Mouse (Mus musculus) fat pad, adult 2 months (tissue): ENCODE measurements around the gene Ift46.
"Not testable (repeated sequence)": the region's sequence is repeated elsewhere in the genome, so short reads cannot be mapped to it uniquely, and the experiment has no call there.

Experiments used
- DNase-seq: peaks from one replicate; pipeline ENCODE4 v3.0.0-alpha.2; 2011; ENCODE audit warnings: low read depth, low spot score; ENCODE audit errors: extremely low read depth

The Ift46 gene

DNA sequence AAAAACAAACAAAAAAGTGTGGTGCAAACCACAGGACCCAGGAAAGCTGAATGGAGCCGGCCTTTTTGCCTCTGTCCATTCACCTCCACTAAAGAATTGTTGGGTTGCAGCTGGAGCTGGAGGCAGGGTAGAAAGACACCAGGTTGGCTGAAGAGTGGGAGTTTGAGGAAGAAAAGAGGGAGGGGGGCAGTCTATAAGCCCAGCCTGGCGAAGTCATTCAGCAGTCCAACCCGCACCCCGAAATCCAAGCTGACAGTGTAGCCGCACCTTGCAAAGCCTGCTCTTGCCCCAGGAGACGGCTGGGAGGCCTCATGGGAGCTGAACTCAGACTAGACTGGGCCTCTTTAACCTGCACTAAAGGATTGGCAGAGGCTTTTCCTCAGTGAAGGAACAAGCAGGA is 31.8 kb upstream of the Ift46 start:
- no peak for DNase-seq

DNA sequence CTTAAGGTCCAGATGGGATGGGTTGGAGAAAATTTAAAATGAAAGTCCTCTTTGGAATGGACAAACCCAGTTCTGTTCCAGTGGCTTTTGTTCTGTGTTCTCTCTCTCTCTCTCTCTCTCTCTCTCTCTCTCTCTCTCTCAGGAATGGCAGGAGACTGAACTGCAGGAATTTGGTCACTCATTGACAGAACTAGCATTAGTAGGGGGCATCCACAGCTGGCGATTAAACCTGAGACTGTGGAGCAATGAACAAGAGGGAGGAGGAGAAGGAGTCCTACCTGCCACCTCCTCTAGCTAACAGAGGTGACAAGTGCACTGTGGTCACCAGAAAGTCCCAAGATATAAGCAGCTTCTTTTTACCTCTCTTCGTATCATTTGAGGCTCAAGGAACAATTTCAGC is 31.4 kb upstream of the Ift46 start:
- no peak for DNase-seq

DNA sequence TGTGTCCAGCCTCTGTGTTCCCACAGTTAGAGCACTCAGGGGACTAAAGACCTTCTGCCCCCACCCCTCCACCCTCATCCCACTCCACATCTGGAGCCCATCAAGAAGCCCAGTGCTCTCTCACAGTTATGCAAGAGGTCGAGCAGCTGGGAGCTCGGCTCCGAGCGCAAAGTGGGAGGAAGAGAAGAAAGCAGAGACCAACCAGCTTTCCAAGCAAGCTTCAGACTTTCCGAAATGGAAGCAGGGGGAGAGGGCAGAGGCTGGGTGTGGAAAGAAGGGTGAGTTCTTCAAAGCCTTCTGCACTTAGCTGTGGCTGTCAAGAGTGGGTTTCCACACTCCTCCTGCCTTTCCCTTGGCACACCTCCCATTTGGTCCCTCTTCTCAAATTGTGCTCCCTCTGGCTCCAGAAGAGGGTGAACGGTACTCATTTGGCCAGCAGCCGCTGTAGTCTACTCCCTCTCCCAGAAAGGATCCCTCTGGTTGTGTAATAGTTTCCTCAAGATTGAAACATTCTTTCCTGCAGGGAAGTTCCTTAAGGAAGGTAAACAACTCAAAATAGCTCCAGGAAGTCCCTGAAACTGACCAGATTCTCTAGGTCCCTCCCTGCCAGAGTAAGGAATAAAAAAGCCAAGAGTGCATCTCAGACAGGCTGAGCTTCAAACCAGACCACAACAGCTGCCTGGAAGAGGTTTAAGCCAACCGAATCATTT is 30.3 kb upstream of the Ift46 start:
- no peak for DNase-seq

DNA sequence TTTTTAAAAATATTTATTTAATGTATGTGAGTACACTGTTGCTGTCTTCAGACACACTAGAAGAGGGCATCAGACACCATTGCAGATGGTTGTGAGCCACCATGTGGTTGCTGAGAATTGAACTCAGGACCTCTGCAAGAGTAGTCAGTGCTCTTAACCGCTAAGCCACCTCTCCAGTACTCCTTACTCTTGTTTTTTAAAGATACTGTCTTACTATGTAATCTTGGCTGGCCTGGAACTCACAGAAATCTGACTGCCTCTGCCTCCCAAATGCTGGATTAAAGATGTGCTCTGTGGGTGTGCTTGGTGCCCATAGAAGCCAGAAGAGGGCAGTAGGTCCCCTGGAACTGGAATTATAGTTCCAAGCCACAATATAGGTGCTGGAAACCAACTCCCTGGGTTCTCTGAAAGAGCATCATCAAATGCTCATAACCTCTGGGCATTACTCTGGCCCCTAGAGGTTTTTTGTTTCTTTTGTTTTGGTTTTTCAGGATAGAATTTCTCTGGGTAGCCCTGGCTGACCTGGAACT is 27.0 kb upstream of the Ift46 start:
- DNase-seq, result no peak

DNA sequence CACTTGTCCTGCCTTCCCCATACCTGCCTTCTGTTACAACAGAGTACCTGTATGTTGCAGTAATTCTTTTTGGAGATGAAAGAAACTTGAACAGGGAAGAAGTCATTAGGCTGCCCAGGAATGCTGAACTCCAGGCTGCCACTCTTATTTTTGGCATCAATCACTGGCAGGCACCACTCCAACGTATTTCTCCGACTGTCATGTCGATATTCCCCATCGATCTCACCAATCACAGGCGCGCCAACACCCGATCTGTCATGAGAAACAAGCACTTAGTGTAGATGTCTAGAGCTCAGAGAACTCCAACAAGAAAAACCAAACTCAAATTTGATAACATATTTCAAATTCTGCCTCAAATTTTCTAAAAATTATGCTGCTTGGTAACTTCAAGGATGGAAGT is 22.3 kb upstream of the Ift46 start:
- no peak for DNase-seq

DNA sequence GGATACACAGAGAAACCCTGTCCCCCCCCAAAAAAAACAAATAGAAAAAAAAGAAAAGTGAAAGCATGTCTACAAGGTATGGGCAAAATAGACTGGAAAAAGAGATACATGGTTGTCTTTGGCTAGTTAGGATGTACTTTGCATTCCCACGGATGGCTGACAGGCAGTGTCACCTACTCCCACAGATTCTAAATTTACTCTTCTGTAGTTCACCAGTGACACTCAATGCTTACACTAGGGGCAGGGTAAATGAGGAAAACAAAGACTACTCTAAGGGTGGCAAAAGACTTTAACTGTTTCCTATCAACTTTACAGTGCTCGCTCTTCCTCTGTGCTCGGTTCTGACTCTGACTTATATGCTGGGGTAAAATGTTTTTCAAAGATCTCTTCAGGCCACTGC is 21.0 kb upstream of the Ift46 start:
- no peak for DNase-seq

DNA sequence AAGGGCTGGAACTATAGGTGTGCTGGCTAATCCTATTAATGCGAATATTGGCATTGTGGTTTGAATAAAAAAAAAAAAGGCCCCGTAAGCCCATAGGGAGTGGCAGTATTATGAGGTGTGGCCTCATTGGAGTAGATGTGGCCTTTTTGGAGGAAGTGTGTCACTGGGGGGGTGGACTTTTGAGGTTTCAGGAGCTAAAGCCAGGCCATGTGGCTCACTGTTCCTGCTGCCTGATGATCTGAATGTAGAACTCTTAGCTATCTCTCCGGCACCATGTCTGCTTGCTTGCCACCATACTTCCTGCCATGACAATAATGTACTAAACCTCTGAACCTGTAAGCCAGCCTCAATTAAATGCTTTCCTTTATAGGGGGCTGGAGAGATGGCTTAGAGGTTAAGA is 20.4 kb upstream of the Ift46 start:
- no peak for DNase-seq

DNA sequence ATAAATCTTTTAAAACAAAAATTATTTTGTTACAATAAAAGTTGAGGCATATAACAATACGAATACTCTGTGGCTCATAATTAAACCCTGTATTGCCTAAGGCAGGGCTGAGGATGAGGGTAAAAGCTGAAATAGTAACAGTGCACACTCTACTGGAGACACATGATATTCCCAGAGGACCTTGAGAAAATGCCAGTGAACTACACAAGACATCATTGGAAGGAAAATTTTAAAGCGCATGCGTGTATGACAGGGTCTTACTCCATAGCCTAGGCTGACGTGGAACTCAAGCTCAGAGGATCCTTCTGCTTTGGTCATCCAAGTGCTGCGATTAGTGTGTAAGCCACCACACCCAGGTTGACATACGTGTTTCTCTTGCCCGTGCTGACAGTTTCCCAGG is 19.2 kb upstream of the Ift46 start:
- DNase-seq, result no peak

DNA sequence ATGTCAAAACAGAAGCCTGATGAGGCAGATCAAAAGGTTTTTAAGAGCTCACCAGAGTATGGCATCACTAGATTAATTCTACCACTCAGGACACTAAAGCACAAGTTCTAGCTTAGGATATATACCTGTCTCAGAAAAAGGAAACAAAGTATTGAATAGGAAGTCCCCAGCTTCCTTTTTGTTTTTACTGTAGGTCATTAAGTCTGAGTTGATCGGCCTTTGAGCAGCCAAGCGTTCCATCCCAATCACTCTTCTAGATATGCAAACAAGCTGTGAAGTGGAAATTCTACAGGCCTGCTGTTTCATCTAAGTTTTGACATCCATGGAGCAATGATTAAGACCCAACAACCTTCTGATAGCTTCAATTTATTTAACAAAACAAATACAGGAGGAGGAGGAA is 6.8 kb upstream of the Ift46 start:
- DNase-seq, result no peak

DNA sequence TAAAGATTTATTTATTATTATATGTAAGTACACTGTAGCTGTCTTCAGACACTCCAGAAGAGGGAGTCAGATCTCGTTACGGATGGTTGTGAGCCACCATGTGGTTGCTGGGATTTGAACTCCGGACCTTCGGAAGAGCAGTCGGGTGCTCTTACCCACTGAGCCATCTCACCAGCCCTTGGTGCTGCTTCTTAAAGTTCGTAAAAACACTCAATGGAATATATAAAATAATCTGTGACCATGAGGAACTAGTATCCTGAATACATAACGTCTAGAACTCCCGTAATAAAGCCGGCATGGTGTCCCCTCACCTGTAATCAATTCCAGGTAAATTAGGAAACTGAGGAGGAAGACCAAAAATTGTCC is 304 bp downstream of the Ift46 start:
- not testable (repeated sequence) for DNase-seq

DNA sequence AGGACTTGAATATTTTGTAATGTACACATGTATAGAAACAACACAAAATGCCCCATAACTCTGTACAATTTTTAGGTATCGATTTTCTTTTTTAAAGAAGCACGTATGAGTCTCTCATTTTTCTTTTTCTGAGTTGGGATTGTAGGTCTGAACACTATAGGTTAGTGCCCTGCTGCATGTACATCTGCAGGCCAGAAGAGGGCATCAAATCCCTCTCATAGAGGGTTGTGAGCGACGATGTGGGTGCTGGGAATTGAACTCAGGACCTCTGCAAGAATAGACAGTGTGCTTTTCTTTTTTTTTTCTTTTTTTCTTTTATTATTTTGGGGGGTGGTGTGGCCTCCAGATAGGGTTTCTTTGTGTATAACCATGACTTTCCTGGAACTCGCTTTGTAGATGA is 3.7 kb downstream of the Ift46 start:
- no peak for DNase-seq

DNA sequence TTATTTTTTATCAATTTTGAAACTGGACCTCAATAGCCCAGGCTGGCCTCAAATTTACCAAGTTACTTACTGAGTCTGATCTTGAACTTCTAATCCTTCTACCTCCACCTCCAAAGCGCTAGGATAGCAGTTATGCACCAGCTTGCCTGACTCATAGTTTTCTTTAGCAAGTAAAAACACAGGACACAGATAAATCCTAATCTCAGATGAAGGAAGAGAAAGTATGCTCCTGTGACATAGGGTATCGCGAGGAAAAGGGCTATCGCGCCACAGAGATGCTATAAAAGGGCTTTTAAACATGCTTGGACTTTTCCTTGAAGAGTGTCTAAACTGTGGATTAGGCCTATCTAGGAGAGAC is 4.7 kb downstream of the Ift46 start:
- no peak for DNase-seq

DNA sequence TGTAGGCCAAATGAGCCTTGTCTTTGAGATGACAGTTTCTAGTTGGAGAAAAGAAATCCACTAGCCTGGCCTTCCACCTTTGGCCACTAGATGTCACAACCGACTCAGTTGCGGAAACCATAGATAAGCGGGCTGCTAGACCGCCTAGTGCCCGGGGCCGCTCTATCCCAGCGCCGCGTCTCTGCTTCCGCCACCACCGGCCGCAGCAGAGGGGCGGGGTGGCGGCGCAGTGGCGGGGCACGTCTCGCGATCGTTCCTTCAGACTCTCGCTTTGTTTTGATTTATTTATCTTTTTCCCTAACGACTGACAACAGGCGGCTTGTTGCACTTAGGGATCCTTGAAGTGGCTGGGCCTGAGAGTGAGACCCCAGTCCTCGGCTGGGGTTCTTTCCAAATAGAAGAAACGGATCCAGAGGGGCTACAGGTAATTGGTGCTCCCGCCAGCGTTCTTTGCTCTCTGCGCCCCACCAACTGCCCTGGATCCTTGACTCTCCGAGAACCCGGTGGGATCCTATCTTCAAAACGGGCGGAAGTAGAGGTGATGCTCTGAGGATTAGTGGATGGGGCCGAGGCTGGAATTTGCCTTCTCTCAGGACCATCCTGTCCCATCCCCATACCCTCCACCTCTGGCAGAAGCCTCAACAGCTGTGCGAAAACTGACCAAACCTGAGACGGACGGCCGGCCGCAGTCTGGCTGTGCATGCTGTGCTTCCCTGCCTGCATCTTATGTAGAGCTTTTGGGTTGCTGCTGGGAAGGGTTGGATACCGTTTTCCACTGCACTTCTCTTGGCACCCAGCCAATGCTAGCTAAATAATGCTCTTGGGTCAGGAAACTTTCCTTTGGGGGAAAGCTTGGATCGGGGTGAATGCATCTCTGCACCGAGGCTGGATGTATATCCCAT is 5.3 kb downstream of the Ift46 start:
- peak; percentile 52 for DNase-seq

DNA sequence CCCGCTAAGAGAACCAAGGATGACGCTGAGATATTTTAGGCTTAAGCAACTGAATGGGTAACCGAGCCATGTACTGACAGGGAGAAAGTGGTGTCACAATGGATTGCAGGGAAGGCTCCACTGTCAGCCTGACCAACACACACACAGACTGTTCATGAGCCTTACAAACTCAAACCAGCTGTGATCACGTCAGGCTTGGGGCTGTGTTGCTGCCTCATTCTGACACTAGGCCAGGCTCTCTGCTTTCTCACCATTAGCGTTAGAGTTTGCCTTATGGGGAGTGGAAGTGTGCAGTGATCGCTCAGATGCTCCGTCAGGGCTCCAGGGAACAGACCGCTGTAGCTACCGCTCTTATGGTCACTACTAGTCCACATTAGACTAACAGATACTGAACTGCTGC is 25.1 kb downstream of the Ift46 start:
- DNase-seq, result no peak

DNA sequence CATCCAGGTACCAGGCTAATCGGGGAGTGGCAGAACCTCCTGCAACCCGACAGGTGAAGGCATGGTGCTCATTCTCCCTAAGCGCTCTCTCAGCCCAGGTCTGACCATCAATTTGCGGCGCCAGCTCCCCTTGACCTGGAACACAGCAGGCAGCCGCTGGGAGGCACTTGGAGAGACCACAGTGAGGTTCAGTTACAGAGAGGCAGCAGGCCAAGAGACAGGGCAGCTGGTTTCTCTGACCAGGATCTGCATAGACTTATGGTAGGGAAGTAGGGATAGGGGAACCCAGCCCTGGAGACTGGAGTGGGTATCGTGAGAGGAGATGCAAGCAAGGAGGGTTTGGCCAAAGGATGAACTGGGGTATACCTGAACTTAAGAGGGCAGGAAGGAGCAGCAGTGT is 30.6 kb downstream of the Ift46 start:
- no peak for DNase-seq

DNA sequence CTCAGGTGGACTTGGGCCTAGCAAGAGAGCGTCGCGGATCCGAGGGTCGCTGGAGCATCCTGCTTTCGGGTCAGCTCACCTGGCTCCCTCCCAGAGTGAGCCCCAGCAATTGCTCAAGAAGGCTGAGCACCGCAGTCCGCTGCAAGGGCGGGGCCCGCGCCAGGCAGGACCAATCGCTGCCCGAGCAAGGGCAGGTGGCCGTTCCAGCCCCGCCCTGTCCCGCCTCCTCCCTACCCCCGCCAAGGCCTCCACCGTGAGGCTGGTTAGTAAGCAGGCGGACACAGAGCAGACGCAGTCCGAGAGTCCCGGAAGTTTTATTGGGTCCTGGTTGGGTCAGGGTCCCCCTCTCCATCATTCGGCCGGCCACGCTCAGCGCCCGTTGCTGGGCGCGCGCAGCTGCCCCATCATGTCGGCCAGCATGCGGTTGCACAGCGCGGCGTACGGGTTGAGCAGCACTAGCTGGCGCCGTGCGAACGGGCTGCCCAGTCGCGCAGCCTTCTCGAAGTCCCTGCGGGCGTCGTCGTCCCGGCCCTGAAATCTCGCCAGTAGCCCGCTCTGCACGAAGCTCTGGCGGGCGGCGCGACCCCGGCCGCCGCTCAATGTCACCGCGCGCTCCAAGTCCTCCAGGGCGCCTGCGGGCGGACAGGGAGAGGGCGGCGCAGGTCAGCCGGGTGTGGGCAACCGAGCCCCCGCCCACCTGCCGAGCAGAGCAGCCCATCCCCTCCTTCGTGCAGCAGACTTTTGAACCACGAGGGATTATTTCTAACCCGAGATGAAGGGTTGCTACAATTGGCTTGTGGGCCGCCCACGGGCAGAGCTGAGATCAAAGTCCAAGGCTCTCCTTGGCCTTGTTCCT is 31.6 kb downstream of the Ift46 start, which contains the start of gene Tmem25:
TSS of gene Tmem25 (minus strand) at position 206 of the 856 bp plus-strand sequence.
- DNase-seq, result peak; percentile 21

DNA sequence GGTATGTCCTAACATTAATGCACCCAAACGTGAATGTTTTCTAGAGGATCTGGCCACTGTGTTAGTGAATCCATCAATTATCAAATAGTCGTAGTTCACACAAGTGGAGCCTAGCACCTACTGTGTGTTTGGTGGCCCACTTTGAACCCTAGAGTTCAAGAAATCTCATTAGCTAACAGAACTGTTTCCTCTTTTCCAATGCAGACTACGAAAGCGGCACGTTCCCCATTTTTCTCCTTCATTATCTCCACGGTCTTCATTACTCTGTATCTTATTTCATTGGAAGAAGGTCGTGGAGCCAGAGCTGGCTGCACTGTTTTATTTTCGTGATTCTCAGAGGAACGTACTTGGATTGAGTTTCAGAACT is 32.2 kb downstream of the Ift46 start:
- DNase-seq, result no peak

DNA sequence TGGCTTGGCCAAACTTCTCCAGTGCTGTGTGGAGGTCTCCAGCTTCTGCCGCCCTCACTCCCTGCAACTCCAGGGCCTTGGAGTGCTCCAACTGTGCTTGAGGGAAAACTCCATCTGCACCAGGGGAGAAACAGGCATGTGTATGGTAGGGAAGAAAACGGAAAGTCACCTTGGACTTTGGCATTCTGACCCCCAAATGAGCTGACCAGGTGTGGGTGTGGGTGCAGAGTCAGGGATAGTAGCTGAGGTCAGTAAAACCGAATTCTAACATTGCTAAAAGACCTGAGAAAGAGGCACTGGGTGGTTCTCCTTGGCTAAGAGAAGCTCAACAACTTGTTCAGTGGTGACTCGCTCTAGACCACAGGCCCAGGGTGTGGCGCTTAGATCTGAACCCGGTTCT is 34.0 kb downstream of the Ift46 start:
- DNase-seq, result no peak

DNA sequence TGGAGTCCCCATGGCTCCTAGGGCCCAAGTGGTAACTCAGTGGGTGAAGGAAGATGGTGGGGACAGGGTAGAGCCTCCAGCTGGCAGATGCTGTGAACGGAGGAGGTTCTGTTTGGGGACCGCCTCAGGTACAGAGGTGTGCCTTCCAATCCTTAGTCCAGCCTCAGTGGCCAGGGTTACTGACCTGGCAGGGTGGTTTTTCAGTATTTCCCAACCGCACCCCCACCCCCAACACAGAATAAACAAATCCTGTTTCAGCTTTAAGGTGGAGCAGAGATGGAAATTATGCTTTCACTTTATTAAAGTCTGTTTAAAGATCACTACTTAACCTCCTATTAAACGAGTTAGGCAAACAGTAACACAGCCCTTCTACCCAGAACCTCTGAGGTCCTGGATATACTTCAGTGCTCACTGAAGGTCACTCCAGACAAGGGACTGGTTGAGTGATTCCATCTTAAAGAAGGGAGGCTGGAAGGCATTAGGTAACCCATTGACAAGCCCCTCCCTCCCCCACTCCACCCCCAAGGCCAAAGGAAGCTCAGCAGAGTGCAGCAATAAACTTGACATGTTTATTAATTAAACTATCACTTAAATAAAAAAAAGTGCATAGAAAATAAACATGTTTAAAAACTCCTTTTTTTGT is 35.2 kb downstream of the Ift46 start, which contains the start of gene Ttc36:
TSS of gene Ttc36 (minus strand) at position 265 of the 643 bp plus-strand sequence.
- DNase-seq, result no peak

DNA sequence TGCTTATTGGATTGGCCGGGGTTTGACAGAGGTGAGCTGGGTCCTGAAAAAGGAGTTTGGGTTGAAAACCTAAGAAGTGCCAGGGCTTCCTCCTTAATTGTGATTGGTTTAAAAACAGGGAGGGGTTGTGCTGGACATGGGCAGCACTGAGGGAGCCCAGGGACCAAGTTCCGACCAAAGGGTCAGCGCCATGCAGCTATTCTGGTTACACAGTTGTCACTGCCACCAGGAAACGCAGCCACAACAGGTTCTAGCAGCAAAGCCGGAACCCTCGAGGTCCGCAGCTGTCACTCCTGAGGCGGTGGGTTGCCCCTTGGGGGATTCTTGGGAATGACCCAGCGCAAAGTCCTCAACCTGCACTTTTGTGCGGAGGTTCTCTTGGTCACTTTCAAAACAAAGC is 37.0 kb downstream of the Ift46 start:
- DNase-seq, result no peak

DNA sequence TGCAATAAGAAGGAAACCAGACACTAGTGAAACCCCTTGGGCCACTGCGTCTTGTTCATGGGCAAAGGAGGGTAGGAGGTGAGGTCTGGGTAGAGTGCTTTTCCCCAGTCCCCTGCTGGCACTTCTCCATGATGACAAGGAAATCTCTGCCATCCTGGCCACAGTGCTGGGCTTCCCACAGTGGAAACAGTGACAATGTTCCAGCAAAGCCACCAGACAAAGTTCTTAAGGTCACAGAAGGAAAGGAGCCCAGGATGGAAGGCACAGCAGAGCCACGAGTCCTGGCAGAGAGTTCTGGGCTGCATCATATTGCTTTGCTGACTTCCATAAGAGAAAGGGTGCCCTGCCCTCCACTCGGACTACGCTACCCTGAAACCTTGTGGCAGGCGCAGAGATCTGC is 37.8 kb downstream of the Ift46 start:
- no peak for DNase-seq
